Mouse (Mus musculus): ENCODE results near the gene Dhrs7c.
A peak's percentile ranks its signal among the peaks of the same experiment; 100 is the strongest.

The Dhrs7c gene

GRCm38 (mm10) chr11:67845193-67845592, 47.2 kb downstream of the Dhrs7c start:
- no peak for DNase-seq (ENCODE audit: low spot score)

GRCm38 (mm10) chr11:67851770-67852169, 53.8 kb downstream of the Dhrs7c start:
- DNase-seq (ENCODE audit: low spot score), result no peak

DNA sequence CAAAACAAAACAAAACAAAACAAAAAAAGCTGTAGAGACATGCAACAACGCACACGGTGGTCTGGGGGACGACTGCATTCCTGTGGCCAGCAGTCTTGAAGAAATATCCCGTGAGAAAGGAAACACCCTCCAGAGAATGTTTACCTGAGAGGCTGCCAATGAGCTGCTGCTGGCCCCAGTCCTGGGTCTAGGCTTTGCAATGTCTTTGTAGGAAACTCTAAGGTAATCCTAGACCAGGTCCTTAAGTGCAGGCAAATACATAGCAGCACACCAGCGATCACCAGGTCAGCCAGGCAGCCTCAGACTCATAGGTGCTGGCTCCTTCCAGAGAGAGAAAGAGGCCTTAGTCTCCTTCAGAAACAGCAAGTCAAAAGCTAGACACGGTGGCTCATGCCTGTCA, 56.0 kb downstream of the Dhrs7c start:
- no peak for DNase-seq (ENCODE audit: low spot score)

GRCm38 (mm10) chr11:67855035-67855434, 57.0 kb downstream of the Dhrs7c start:
- DNase-seq (ENCODE audit: low spot score), result peak; percentile 17

GRCm38 (mm10) chr11:67858518-67858917, 60.5 kb downstream of the Dhrs7c start:
- no peak for DNase-seq (ENCODE audit: low spot score)

DNA sequence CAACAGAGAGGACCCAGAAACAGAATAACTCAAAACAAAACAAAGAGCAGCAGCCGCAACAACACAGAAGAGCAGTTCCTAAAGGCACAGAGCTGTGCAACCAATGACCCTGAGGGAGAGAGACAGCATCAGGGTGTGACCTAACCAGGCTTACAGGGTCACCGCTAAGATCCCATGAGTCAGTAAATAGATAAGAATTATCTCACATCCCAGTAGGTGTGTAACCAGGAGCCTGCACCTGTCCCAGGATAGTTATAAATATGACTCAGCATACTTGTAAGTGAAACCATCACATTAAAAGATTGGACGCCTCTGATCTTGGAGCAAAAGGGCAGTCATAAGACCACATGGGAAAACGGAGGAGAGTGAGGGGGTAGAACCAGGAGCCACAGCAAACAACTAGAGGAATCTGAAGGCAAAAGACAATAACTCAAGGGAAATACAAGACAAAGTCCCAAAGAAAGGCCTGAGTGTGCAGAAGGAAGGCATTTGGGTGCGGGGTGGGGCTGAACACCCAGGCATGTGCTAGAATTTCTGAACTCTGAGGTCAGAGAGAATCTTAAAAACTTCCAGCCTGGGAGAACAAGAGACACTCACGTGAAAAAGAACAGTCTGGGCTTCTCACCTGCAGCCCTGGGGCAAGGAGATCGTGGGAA, 62.9 kb downstream of the Dhrs7c start:
- DNase-seq (ENCODE audit: low spot score), result no peak

GRCm38 (mm10) chr11:67861399-67861838, 63.4 kb downstream of the Dhrs7c start:
- no peak for DNase-seq (ENCODE audit: low spot score)

DNA sequence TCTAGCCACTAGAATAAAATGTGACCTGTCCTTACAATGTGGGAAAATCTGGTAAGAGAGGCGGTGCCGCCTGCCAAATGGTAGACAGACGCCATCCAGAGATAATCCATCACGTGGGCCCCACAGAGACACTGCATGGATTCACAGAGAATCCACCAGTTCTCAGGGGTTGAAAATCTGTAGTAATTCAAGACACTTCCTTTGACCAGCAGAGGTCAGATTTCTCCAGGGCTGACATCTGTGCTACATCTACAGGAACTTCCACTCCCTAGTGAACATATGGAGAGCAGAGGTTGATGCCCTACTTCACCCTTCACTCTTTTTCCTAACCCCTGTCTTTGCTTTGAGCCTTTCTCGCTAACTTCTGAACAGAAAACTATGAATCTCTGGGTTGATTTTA, 67.1 kb downstream of the Dhrs7c start:
- no peak for DNase-seq (ENCODE audit: low spot score)

Data from ovary, postnatal 36 days (tissue).